Mouse (Mus musculus): ENCODE measurements at regions not wholly inside any gene's neighbourhood (a gene's known extent, or its start where the extent isn't known, plus 50 kb on each side); places are given as distances from the start of the nearest gene placed in this dataset.

DNA sequence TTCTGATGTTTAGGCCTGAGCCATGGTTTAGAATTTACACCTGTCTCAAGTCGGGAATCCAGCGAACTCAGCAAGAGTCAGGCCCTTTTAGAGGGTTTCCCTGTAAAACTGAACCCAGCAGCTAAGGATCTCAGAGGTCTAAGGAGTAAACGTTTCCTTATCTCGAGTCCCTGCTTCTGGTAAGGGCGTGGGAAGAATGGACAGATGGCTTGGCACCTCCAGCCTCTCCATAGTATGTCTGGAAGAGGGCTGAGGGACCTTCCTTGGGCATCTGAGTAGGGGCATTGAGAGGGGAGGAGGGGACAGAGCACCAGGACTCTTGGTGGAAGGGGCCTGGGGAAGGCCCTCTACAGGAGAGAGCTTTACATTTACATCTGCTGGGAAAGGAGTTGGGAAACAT, 123.6 kb upstream of the Kit start:
- TF ChIP-seq HCFC1 (IDR thresholded peaks at IDR 0.05; ENCODE audit: low read depth, low read length), result no peak; the same call in 1 of the 2 replicates
- no peak for TF ChIP-seq ZKSCAN1 (IDR thresholded peaks at IDR 0.05; ENCODE audit: low read depth, low read length)
- no peak for TF ChIP-seq JUND (IDR thresholded peaks at IDR 0.05; ENCODE audit: low read depth, low read length)
- TF ChIP-seq POLR2AphosphoS5 (IDR thresholded peaks at IDR 0.05; ENCODE audit: borderline replicate concordance, low read depth, low read length), result no peak
- TF ChIP-seq POLR2A (IDR thresholded peaks at IDR 0.05; ENCODE audit: control insufficient read depth in 1 of 2, insufficient read depth in 1 of 2, low read depth in 1 of 2, low read length in 2 of 2, poor library complexity in 1 of 2), result peak in 1 of 2 experiments; percentile 9; a peak in 1 of 4 replicates
- no peak for TF ChIP-seq USF1 (IDR thresholded peaks at IDR 0.05; ENCODE audit: low read depth, low read length)
- TF ChIP-seq MAX (IDR thresholded peaks at IDR 0.05; ENCODE audit: low read length), result no peak
- TF ChIP-seq SMC3 (IDR thresholded peaks at IDR 0.05; ENCODE audit: low read depth, low read length), result no peak

Data from MEL (cell line).